Mouse (Mus musculus): ENCODE results near the gene Rsph6a. TPM values are rescaled to one million over a fixed set of nuclear protein-coding genes. Genes with fewer than 3 reads are reported as not detected.
A peak's percentile ranks its signal among the peaks of the same experiment; 100 is the strongest.

Rsph6a gene
- under 1 TPM; 0.21 to 0.58 TPM for total RNA-seq (2021)
- long read RNA-seq, partial matches to known transcripts = 0 of 3 reads
- long read RNA-seq, other reads (novel, unspliced or antisense) = 3 of 3 reads

GRCm38 (mm10) chr7:19054047-19054776 is at the start of gene Rsph6a:
Rsph6a (plus strand) TSS chr7:19054690.
- DNase-seq (ENCODE audit: low spot score in 2 of 2) = peak; percentile 68 to 74

- DNase-seq (ENCODE audit: low spot score in 2 of 2) = no peak
Observed at GRCm38 (mm10) chr7:19005417-19006121, 48.9 kb upstream of the Rsph6a start.

GRCm38 (mm10) chr7:19006476-19006875 is 48.0 kb upstream of the Rsph6a start:
- peak; percentile 90 to 91 for DNase-seq (ENCODE audit: low spot score in 2 of 2)

- no peak for DNase-seq (ENCODE audit: low spot score in 2 of 2)
Observed at GRCm38 (mm10) chr7:19007026-19007977, 47.2 kb upstream of the Rsph6a start.

GRCm38 (mm10) chr7:19010581-19010980 is 43.9 kb upstream of the Rsph6a start:
- DNase-seq (ENCODE audit: low spot score in 2 of 2) = no peak

GRCm38 (mm10) chr7:19012025-19012621 is 42.4 kb upstream of the Rsph6a start:
- no peak for DNase-seq (ENCODE audit: low spot score in 2 of 2)

GRCm38 (mm10) chr7:19012882-19013281 is 41.6 kb upstream of the Rsph6a start:
- DNase-seq (ENCODE audit: low spot score in 2 of 2) = no peak

GRCm38 (mm10) chr7:19014452-19014851 is 40.0 kb upstream of the Rsph6a start:
- no peak for DNase-seq (ENCODE audit: low spot score in 2 of 2)

GRCm38 (mm10) chr7:19016042-19016441 is 38.4 kb upstream of the Rsph6a start:
- no peak for DNase-seq (ENCODE audit: low spot score in 2 of 2)

GRCm38 (mm10) chr7:19017909-19018308 is 36.6 kb upstream of the Rsph6a start:
- DNase-seq (ENCODE audit: low spot score in 2 of 2) = no peak

GRCm38 (mm10) chr7:19021048-19021447 is 33.4 kb upstream of the Rsph6a start:
- no peak for DNase-seq (ENCODE audit: low spot score in 2 of 2)

GRCm38 (mm10) chr7:19022189-19022958 is 32.1 kb upstream of the Rsph6a start:
- DNase-seq (ENCODE audit: low spot score in 2 of 2) = no peak

GRCm38 (mm10) chr7:19023357-19023814 is 31.1 kb upstream of the Rsph6a start, which contains the start of gene Foxa3:
Foxa3 (minus strand) TSS chr7:19023538.
- peak in 1 of 2 experiments; percentile 53 for DNase-seq (ENCODE audit: low spot score in 2 of 2)

- DNase-seq (ENCODE audit: low spot score in 2 of 2) = peak; percentile 94
Observed at GRCm38 (mm10) chr7:19024096-19024506, 30.4 kb upstream of the Rsph6a start, which contains the start of gene Sympk. Sympk (plus strand) TSS chr7:19024377.

GRCm38 (mm10) chr7:19024581-19025255 is 29.8 kb upstream of the Rsph6a start:
- peak; percentile 56 to 66 for DNase-seq (ENCODE audit: low spot score in 2 of 2)

- DNase-seq (ENCODE audit: low spot score in 2 of 2) = no peak
Observed at GRCm38 (mm10) chr7:19028067-19028466, 26.4 kb upstream of the Rsph6a start.

GRCm38 (mm10) chr7:19029084-19029653 is 25.3 kb upstream of the Rsph6a start:
- peak in 1 of 2 experiments; percentile 57 for DNase-seq (ENCODE audit: low spot score in 2 of 2)

GRCm38 (mm10) chr7:19031641-19032040 is 22.8 kb upstream of the Rsph6a start:
- DNase-seq (ENCODE audit: low spot score in 2 of 2) = no peak

- DNase-seq (ENCODE audit: low spot score in 2 of 2) = no peak
Observed at GRCm38 (mm10) chr7:19044616-19045015, 9.9 kb upstream of the Rsph6a start.
